Mouse (Mus musculus) erythroblast, embryonic 14.5 days (primary cell): Measurements from ENCODE around the gene Arpc1a. TPM values are rescaled to one million over a fixed set of nuclear protein-coding genes. Genes with fewer than 3 reads are reported as not detected.
"Not testable (repeated sequence)": the region's sequence is repeated elsewhere in the genome, so short reads cannot be mapped to it uniquely, and the experiment has no call there.

ENCODE experiments used
- H3K27me3 ChIP-seq: 2 replicates; pipeline ENCODE4 v1.6.1; 2012; ENCODE audit warnings: inconsistent platforms; ENCODE audit not compliant: control insufficient read depth
- H3K36me3 ChIP-seq: 2 replicates; pipeline ENCODE4 v1.6.1; 2012; ENCODE audit warnings: mild to moderate bottlenecking, inconsistent platforms; ENCODE audit not compliant: control insufficient read depth
- H3K4me1 ChIP-seq: 2 replicates; pipeline ENCODE4 v1.6.1; 2012; ENCODE audit warnings: inconsistent platforms; ENCODE audit not compliant: control insufficient read depth
- H3K4me3 ChIP-seq: replicated peaks from 2 replicates; pipeline ENCODE3; 2012; ENCODE audit warnings: moderate library complexity, mild to moderate bottlenecking, inconsistent platforms
- H3K9me3 ChIP-seq: 2 replicates; pipeline ENCODE4 v1.6.1; 2012; ENCODE audit warnings: low read length, inconsistent platforms, mixed read lengths; ENCODE audit not compliant: control insufficient read depth
- GATA1 ChIP-seq: IDR thresholded peaks from 2 replicates; pipeline ENCODE4 v1.6.1; 2012; ENCODE audit warnings: low read length, inconsistent platforms, mixed read lengths
- TAL1 ChIP-seq: IDR thresholded peaks from 3 replicates; pipeline ENCODE4 v1.6.1; 2012; ENCODE audit warnings: low read length, inconsistent platforms, mixed read lengths
- polyA plus RNA-seq: library from polyadenylated mRNA; stranded (reverse); fragments of >175 nt; gene quantifications from 2 replicates; pipeline ENCODE4 v1.2.3, GENCODE M21; 2012

Gene Arpc1a
- polyA plus RNA-seq, 1 experiment: 3.0 TPM

DNA sequence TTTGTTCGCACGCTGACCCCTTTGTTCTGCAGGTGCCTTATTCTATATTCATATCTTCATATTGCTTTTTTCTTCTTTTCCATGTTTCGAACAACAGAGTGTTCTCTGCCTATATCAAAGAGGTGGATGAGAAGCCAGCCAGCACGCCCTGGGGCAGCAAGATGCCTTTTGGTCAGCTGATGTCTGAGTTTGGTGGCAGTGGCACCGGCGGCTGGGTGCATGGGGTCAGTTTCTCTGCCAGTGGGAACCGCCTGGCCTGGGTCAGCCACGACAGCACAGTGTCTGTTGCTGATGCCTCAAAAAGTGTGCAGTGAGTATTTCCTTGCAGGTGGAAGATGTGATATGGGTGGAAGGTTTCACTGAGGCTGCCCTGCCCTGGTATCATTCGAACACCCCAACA, 17.3 kb downstream of the Arpc1a start:
- TF ChIP-seq TAL1: no peak
- TF ChIP-seq GATA1: no peak
- H3K36me3 ChIP-seq: peaks cover 96% of the 10 kb centered on the region

DNA sequence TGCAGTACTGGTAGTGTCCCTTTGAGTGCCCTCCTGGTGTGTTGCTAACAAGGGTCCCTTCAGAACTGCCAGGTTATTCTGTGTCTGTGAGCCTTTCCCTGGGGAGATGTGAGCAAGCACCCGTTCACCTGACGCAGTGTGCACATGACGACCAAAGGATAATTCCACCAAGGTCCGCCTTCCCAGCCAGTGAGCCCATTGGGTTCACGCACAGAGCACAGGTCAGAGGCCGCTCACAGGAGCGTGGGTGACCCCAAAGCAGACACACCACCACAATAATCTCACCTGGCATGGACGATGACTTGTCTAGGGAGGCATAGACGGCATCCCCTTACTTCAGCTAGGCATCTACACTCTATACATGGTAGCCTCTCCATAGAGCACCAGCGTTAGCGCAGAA, 17.8 kb downstream of the Arpc1a start:
- H3K4me3 ChIP-seq, H3K4me1 ChIP-seq, H3K9me3 ChIP-seq, H3K27me3 ChIP-seq: not testable (repeated sequence)
- peaks cover 96% of the 10 kb centered on the region for H3K36me3 ChIP-seq

More for the DNA sequence above, 17.3 kb downstream of the Arpc1a start:
- Histone ChIP-seq H3K4me3 (no peak overlapping the region), H3K9me3 (peaks cover 5% of the 10 kb centered on the region; the same call in 1 of the 2 replicates), H3K4me1 (peaks cover 6% of the 10 kb centered on the region), H3K27me3 (no peaks in the 10 kb centered on the region)

DNA sequence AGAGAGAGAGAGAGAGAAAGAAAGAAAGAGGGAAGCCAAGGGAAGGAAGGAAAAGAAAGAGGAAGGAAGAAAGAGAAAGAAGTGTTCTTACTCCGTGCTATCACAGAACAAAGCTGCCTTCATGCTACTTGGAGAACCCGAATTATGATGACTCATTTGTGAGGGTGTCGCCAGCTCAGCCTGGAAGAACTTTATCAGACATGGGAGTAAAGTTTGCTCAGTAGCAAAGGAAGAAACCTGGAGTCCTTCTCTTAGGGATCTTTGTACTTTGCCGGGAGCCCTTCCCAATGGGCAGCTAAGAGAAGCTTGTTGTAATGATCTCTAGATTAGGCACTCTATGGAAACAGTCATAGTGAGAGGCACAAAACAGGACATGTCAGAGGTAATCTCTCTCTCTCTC, 19.1 kb downstream of the Arpc1a start:
- Histone ChIP-seq H3K27me3 (no peaks in the 10 kb centered on the region), H3K4me1 (peaks cover 6% of the 10 kb centered on the region), H3K9me3 (peaks cover 5% of the 10 kb centered on the region; the same call in 1 of the 2 replicates), H3K36me3 (peaks cover 96% of the 10 kb centered on the region), H3K4me3 (no peak overlapping the region)
- no peak for TF ChIP-seq TAL1

DNA sequence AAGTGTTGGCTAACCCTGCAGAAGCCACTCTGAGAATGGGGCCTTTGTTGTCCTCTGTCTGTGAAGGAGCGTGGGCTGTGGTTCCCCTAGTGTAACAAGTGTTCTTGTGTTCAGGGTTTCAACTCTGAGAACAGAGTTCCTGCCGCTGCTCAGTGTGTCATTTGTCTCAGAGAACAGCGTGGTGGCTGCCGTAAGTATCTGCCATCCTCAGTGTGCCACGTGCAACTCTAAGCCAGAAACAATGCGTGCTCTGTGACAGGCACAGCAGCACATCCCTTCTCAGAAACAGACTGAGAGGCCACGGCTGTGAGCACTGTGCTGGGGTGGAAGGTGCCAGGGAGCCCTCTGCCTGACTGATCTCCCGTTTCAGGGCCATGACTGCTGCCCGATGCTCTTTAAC, 20.7 kb downstream of the Arpc1a start:
- TF ChIP-seq TAL1 (no peak), GATA1 (no peak)
- Histone ChIP-seq H3K4me1 (peaks cover 11% of the 10 kb centered on the region), H3K4me3 (no peak overlapping the region), H3K36me3 (peaks cover 96% of the 10 kb centered on the region), H3K27me3 (no peaks in the 10 kb centered on the region), H3K9me3 (peaks cover 5% of the 10 kb centered on the region; the same call in 1 of the 2 replicates)

DNA sequence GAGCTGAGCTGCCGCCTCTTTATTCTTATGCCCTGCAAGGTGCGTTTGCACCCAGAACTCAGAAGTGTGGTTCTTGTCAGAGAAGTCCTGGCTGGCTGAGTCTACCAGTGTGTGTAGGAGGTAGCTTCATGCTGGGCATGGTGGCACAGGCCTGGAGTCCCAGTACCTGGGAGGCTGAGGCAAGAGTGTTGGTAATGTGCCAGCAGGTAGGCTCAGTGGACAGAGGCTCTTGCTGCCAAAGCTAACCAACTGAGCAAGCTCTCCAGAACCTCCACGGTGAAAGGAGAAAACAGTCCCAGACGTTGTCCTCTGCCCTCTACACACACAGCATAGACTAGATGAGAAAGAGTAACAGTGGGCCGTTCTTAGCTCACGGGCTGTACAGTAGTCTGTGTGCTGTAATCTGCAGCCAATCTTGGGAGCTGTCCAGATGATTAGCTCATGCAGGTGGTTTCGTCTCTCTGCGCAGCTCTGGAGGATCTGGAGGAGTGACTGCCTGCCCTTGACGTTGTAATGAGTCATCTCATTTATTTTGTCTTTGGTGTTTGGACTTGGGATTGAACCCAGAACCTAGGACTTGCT, 22.2 kb downstream of the Arpc1a start:
- TF ChIP-seq TAL1 (no peak), GATA1 (no peak)
- H3K36me3 ChIP-seq: peaks cover 96% of the 10 kb centered on the region
- H3K27me3 ChIP-seq: no peaks in the 10 kb centered on the region
- H3K4me3 ChIP-seq: no peak overlapping the region
- H3K4me1 ChIP-seq: peaks cover 24% of the 10 kb centered on the region
- H3K9me3 ChIP-seq: peaks cover 5% of the 10 kb centered on the region; the same call in 1 of the 2 replicates

DNA sequence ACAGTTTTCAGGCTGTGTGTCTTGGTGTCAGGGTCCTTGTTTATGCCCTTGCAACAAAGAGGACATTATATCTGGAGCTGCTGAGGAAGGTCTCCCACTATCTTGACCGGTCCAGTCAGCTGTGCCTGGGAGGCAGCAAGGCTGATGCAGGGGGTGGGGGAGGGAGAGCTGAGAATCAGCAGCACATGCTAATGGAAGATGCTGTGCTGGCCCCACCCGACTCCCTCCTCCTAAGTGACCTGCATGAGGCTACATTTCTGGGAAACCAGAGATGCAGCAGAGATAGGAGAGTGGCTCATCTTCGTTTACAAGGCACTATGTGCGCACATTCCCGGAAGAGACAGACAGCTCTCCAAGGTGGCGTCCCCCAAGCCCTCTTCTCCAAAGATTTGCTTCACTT, 26.8 kb downstream of the Arpc1a start:
- Histone ChIP-seq H3K4me3 (no peak overlapping the region), H3K36me3 (peaks cover 53% of the 10 kb centered on the region), H3K4me1 (peaks cover 33% of the 10 kb centered on the region), H3K27me3 (peaks cover 18% of the 10 kb centered on the region), H3K9me3 (no peaks in the 10 kb centered on the region)
- TF ChIP-seq TAL1 (no peak), GATA1 (no peak)

DNA sequence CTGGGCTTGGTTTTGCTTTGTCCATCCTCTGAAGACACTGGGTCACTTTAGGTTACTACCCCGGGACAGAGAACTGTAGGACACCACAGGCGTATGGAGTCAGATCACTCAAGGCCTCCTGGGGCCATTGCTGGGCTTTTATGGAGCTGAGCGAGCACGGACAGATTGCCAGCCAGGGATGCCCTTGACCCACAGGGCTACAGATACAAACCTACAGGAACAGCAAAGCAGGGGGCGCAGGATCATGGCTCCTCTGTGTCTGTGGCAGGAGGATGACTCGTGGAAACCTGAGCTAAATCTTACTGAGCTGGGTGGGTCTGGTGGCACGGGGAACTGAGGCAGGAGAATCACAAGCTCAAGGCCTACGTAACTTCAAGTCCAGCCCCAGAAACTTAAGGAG, 28.9 kb downstream of the Arpc1a start:
- H3K27me3 ChIP-seq: peaks cover 31% of the 10 kb centered on the region
- peaks cover 31% of the 10 kb centered on the region for H3K36me3 ChIP-seq
- peaks cover 33% of the 10 kb centered on the region for H3K4me1 ChIP-seq
- H3K4me3 ChIP-seq: no peak overlapping the region
- H3K9me3 ChIP-seq: no peaks in the 10 kb centered on the region
- TF ChIP-seq GATA1 (no peak), TAL1 (no peak)

DNA sequence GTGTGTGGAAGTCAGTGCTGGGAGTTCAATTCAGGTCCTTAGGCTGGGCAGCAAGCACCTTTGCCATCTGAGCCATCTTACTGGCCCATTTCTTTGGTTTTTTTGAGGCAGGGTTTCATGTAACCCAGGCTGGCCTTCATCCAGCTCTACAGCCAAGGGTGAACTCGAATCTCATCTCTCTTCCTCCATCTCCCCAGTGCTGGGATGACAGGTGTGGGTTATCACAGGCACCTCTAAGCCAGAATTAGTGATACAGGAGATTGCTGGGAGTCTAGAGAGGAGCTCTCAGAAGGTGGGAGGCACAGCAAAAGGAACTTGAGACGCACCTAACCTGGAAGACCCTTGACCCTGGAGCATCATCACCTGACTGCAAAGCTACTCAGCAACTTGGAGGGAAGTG, 29.8 kb downstream of the Arpc1a start:
- TF ChIP-seq TAL1 (no peak), GATA1 (no peak)
- Histone ChIP-seq H3K36me3 (peaks cover 22% of the 10 kb centered on the region), H3K4me1 (peaks cover 33% of the 10 kb centered on the region), H3K27me3 (peaks cover 31% of the 10 kb centered on the region), H3K4me3 (peak overlapping the region; percentile 65), H3K9me3 (no peaks in the 10 kb centered on the region)

DNA sequence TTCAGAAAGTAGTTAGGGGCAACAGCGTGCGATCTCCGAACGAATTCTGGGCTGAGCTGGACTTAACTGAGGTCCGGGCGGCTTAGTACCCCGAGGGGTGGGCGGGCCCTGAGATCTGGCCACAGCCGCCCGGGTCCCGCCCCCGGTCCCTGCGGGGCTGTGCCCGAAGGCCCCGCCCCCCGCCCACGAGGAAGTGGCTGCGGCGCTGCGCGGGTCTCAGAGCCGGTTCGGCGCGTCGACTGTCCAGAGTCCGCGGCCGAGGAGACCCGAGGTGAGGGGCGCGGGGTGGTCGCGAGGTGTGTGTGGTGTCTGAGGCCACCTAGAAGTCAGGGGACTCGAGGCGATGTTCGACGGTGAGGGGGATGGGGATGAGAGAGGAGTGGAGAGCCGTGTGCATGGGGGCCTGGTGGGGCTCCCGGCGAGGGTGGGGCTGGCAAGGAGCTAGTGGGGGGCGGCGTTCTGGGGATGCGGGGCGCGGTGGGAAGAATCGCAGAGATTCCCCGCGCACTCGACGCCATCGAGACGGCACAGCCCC, 30.5 kb downstream of the Arpc1a start, which contains the start of gene Arpc1b:
Arpc1b (plus strand) TSS at position 145 of the 535 bp plus-strand sequence.
- no peak for TF ChIP-seq GATA1
- no peak for TF ChIP-seq TAL1
- Histone ChIP-seq H3K9me3 (no peaks in the 10 kb centered on the region), H3K4me3 (peak within 1 kb of the TSS; percentile 65), H3K36me3 (peaks cover 16% of the 10 kb centered on the region), H3K4me1 (peaks cover 29% of the 10 kb centered on the region), H3K27me3 (peaks cover 31% of the 10 kb centered on the region)
